Mouse (Mus musculus) liver, embryonic 11.5 days (tissue): ENCODE data around the gene Cped1. TPM values are rescaled to one million over a fixed set of nuclear protein-coding genes. Genes with fewer than 3 reads are reported as not detected.

Experiments used
- ATAC-seq: fragments of 200-750 bp; cut with Nextera tagmentation; replicated peaks from 2 replicates; pipeline ENCODE4 v1.8.0; 2017; ENCODE audit warnings: moderate number of reproducible peaks, mild to moderate bottlenecking, moderate TSS enrichment, moderate library complexity; ENCODE audit not compliant: low FRiP score
- DNase-seq: peaks from one replicate; pipeline ENCODE4 v3.0.0-alpha.2; 2017; ENCODE audit warnings: low spot score
- H3K27ac ChIP-seq: fragments of 300-500 bp; sonication (generic); 2 replicates; pipeline ENCODE4 v1.5.1; 2014; ENCODE audit warnings: mild to moderate bottlenecking, low read depth, low read length, control low read depth
- H3K27me3 ChIP-seq: fragments of 300-500 bp; sonication (generic); replicated peaks from 2 replicates; pipeline ENCODE4 v1.6.1; 2014; ENCODE audit warnings: low read length, mixed read lengths; ENCODE audit not compliant: control insufficient read depth, insufficient read depth
- H3K36me3 ChIP-seq: fragments of 300-500 bp; sonication (generic); 2 replicates; pipeline ENCODE4 v1.6.1; 2014; ENCODE audit warnings: mild to moderate bottlenecking, low read length, moderate library complexity, mixed read lengths; ENCODE audit not compliant: control insufficient read depth, insufficient read depth
- H3K4me1 ChIP-seq: fragments of 300-500 bp; sonication (generic); replicated peaks from 2 replicates; pipeline ENCODE4 v1.6.1; 2014; ENCODE audit warnings: low read length, mixed read lengths; ENCODE audit not compliant: control insufficient read depth, insufficient read depth
- H3K4me2 ChIP-seq: fragments of 300-500 bp; sonication (generic); 2 replicates; pipeline ENCODE4 v1.6.1; 2014; ENCODE audit warnings: mild to moderate bottlenecking, control low read depth, moderate library complexity
- H3K4me3 ChIP-seq: fragments of 300-500 bp; sonication (generic); 2 replicates; pipeline ENCODE4 v1.5.1; 2014; ENCODE audit warnings: low read depth, low read length, control low read depth
- H3K9ac ChIP-seq: fragments of 300-500 bp; sonication (generic); 2 replicates; pipeline ENCODE4 v1.6.1; 2014; ENCODE audit warnings: low read depth, low read length, control low read depth
- H3K9me3 ChIP-seq: fragments of 300-500 bp; sonication (generic); 2 replicates; pipeline ENCODE4 v1.6.1; 2016; ENCODE audit warnings: low read length, inconsistent platforms, mixed read lengths; ENCODE audit not compliant: control insufficient read depth
- WGBS: fragments of 180-500 bp; shearing (Covaris S2); extraction: QIAGEN DNeasy Blood & Tissue Kit; methylation state at CpG from one replicate; pipeline ENCODE4 v1.1.7; 2014; 5-methylcytosine and 5-hydroxymethylcytosine counted together
- polyA plus RNA-seq: library from polyadenylated mRNA; unstranded; fragments of >200 nt; fragmentation: Nextera tagmentation; extraction: Ambion mirVana; gene quantifications from 2 replicates; pipeline ENCODE4 v1.2.1, GENCODE M21; 2014

Cped1 gene
- polyA plus RNA-seq, 1 experiment from 2014 or later, result 6.9 TPM

DNA sequence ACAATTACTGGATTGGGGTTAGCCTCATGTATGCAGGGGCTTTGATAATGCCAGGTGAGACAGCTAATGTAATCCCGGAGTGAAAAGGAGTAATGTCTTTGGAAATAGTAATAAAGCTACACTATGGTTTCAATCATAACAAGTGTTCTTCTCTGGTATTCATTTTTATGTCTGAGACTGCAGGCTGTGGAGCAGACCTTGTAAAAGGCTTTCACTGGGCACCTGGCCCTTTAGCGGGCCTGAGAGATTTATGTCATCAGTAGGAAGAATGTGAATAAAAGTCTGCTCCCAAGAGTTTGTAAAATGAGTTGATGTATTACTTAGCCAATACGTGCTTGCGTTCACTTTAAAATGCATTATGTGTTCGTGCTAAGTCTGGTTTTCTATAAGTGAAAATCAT, 108.1 kb downstream of the Cped1 start:
- no peaks in the 10 kb centered on the region; the same call in 1 of the 2 replicates for H3K36me3 ChIP-seq
- no peak overlapping the region for H3K4me3 ChIP-seq
- no peak overlapping the region for H3K27ac ChIP-seq
- ATAC-seq, result no peak
- no peak overlapping the region for H3K9ac ChIP-seq
- no peaks in the 10 kb centered on the region for H3K27me3 ChIP-seq
- no peak overlapping the region for H3K4me2 ChIP-seq
- WGBS, result 86% methylated on average over 5 of the region's 5 CpGs
- DNase-seq, result no peak
- no peaks in the 10 kb centered on the region for H3K9me3 ChIP-seq
- H3K4me1 ChIP-seq, result no peaks in the 10 kb centered on the region

- no peaks in the 10 kb centered on the region for H3K27me3 ChIP-seq
- no peak overlapping the region for H3K4me3 ChIP-seq
- DNase-seq (no peak), ATAC-seq (no peak)
- no peak overlapping the region for H3K9ac ChIP-seq
- H3K4me1 ChIP-seq, result no peaks in the 10 kb centered on the region
- 43% methylated on average over 2 of the region's 2 CpGs for WGBS
- H3K36me3 ChIP-seq, result no peaks in the 10 kb centered on the region
- no peak overlapping the region for H3K27ac ChIP-seq
- no peak overlapping the region for H3K4me2 ChIP-seq
- no peaks in the 10 kb centered on the region for H3K9me3 ChIP-seq
Observed at GRCm38 (mm10) chr6:22097709-22098108, 112.0 kb downstream of the Cped1 start.

DNA sequence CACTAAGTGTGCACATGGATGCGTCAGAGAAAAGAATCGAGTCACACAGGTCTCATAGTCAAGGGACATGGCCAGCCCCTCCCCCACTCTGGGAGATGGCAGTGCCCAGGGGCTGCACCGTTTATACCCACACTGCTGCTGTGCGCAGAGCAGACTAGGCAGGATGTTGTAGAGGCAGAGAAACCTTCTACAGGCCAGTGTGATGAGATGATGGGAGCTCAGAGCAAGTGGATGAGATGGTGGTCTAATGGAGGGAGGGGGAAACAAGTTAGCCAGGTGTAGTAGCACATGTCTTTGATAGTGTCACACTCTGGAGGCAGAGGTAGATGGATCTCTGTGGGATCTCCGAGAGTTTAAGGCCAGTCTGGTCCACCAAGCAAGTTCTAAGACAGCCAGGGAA, 114.1 kb downstream of the Cped1 start:
- DNase-seq (no peak), ATAC-seq (no peak)
- WGBS, result 77% methylated on average over 5 of the region's 5 CpGs
- Histone ChIP-seq H3K27me3 (no peaks in the 10 kb centered on the region), H3K9me3 (no peaks in the 10 kb centered on the region), H3K9ac (no peak overlapping the region), H3K4me2 (no peak overlapping the region), H3K27ac (no peak overlapping the region), H3K36me3 (no peaks in the 10 kb centered on the region), H3K4me1 (no peaks in the 10 kb centered on the region), H3K4me3 (no peak overlapping the region)

DNA sequence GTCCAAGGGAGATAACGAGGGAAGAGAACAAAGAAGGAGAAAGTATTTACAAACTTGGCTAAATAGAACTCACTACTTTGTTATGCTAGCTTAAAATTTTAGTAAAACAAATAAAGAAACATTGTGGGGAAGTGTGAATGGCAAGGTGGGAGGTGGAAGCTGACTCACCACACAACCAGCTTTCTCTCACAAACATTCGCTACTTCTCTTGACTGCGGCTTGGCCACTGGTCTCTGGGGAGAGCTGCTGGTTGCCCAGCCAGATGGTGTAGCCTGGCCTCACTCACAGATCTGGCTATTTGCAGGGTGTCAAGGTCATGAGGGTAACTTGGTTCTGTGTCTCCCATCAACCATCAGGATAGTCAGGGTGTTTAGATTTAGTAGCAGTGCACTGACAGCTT, 116.2 kb downstream of the Cped1 start:
- DNase-seq (no peak), ATAC-seq (no peak)
- Histone ChIP-seq H3K27me3 (no peaks in the 10 kb centered on the region), H3K9ac (no peak overlapping the region), H3K4me2 (no peak overlapping the region), H3K36me3 (no peaks in the 10 kb centered on the region), H3K9me3 (no peaks in the 10 kb centered on the region), H3K27ac (no peak overlapping the region), H3K4me1 (no peaks in the 10 kb centered on the region), H3K4me3 (no peak overlapping the region)
- WGBS, result 81% methylated on average over 3 of the region's 3 CpGs

DNA sequence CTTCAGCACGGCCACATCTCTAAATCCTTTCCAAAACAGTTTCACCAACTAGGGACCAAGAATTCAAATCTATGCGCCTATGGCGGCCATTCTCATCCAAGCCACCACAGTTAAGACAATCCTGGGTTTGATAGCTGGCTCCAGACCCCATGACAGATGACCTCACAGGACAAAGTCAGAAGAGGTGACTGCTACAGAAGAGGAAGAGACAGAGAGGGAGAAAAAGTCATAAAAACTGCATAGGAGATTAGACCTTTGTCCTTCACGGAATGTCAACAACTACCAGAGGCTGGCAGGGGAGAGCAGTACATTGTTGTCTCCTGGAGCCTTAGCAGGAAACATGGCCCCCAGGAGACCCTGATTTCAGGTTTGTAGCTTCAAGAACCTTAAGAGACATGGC, 117.0 kb downstream of the Cped1 start:
- WGBS, result 83% methylated on average over 4 of the region's 4 CpGs
- Histone ChIP-seq H3K27ac (no peak overlapping the region), H3K4me3 (no peak overlapping the region), H3K9me3 (no peaks in the 10 kb centered on the region), H3K27me3 (no peaks in the 10 kb centered on the region), H3K36me3 (no peaks in the 10 kb centered on the region), H3K4me1 (no peaks in the 10 kb centered on the region), H3K4me2 (no peak overlapping the region), H3K9ac (no peak overlapping the region)
- ATAC-seq, result no peak
- DNase-seq, result no peak

DNA sequence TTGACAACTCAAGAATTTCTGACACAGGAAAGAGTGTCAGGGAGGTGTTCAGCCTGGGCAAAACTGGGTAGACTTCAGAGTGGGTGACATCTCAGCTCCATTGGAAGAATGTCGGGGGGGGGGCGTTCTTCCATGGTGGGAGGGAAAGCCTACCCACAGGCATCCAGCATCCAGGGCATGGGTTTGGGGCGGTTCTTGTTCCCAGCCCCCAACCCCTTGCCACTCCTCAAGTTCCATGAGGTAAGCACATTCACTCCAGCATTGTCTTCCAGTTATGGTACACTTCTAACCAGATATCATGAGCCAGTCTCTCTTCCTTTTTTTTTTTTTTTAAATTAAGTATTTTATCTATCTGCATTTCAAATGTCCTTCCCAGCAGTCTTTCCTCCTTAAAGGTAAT, 118.0 kb downstream of the Cped1 start:
- H3K4me2 ChIP-seq, result no peak overlapping the region
- 80% methylated on average over 3 of the region's 3 CpGs for WGBS

GRCm38 (mm10) chr6:22104211-22104610, 118.5 kb downstream of the Cped1 start:
- Histone ChIP-seq H3K27me3 (no peaks in the 10 kb centered on the region), H3K9me3 (no peaks in the 10 kb centered on the region), H3K36me3 (no peaks in the 10 kb centered on the region), H3K4me2 (no peak overlapping the region), H3K9ac (no peak overlapping the region), H3K4me3 (no peak overlapping the region), H3K27ac (no peak overlapping the region), H3K4me1 (no peaks in the 10 kb centered on the region)
- WGBS, result 60% methylated on average over 8 of the region's 8 CpGs
- no peak for ATAC-seq
- DNase-seq, result no peak

More for the DNA sequence above, 118.0 kb downstream of the Cped1 start:
- DNase-seq, result no peak
- Histone ChIP-seq H3K9ac (no peak overlapping the region), H3K27me3 (no peaks in the 10 kb centered on the region), H3K27ac (no peak overlapping the region), H3K9me3 (no peaks in the 10 kb centered on the region), H3K36me3 (no peaks in the 10 kb centered on the region), H3K4me1 (no peaks in the 10 kb centered on the region), H3K4me3 (no peak overlapping the region)
- ATAC-seq, result no peak

DNA sequence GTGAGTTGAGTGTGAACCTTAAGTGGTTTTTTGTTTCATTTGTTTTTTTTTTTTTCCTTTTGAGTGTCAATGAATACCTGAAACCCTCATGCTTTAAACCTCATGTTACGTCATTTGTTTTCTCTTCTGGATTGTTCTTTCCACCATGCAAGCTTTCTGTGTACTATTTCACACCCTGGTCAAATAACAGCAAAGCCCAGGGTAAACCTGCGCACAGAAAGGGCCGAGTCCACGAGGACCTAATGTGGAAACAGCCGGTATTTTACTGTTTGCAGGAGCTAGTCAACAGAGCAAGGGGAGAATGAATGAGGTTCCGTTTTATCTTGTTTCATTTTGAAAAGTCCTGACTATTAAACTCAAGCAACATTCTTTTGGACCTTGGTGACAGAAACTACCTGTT, 128.4 kb downstream of the Cped1 start:
- 77% methylated on average over 6 of the region's 6 CpGs for WGBS
- Histone ChIP-seq H3K9me3 (no peaks in the 10 kb centered on the region), H3K4me3 (no peak overlapping the region), H3K27me3 (no peaks in the 10 kb centered on the region), H3K27ac (no peak overlapping the region), H3K4me1 (no peaks in the 10 kb centered on the region), H3K9ac (no peak overlapping the region), H3K36me3 (no peaks in the 10 kb centered on the region), H3K4me2 (no peak overlapping the region)
- DNase-seq (no peak), ATAC-seq (no peak)

- no peak overlapping the region for H3K27ac ChIP-seq
Observed at GRCm38 (mm10) chr6:22116679-22117078, 131.0 kb downstream of the Cped1 start.

More at GRCm38 (mm10) chr6:22116679-22117078, 131.0 kb downstream of the Cped1 start:
- H3K4me3 ChIP-seq, result no peak overlapping the region
- H3K36me3 ChIP-seq, result no peaks in the 10 kb centered on the region
- 71% methylated on average over 1 of the region's 1 CpGs for WGBS
- H3K4me2 ChIP-seq, result no peak overlapping the region
- H3K9ac ChIP-seq, result no peak overlapping the region
- H3K4me1 ChIP-seq, result no peaks in the 10 kb centered on the region
- no peak for ATAC-seq
- DNase-seq, result no peak
- H3K9me3 ChIP-seq, result no peaks in the 10 kb centered on the region
- no peaks in the 10 kb centered on the region for H3K27me3 ChIP-seq
